Mouse (Mus musculus) ES-Bruce4 (cell line): ENCODE results near the gene Sfta2.

Experiments used
- CTCF ChIP-seq: IDR thresholded peaks from one replicate; pipeline ENCODE4 v1.8.1; 2011; ENCODE audit warnings: low read depth, low read length
- EP300 ChIP-seq: IDR thresholded peaks from 2 replicates; pipeline ENCODE4 v1.6.1; 2011; ENCODE audit warnings: low read depth, low read length; ENCODE audit not compliant: insufficient read depth
- POLR2A ChIP-seq: IDR thresholded peaks from one replicate; pipeline ENCODE4 v1.8.1; 2011; ENCODE audit warnings: low read length; ENCODE audit not compliant: insufficient read depth

DNA sequence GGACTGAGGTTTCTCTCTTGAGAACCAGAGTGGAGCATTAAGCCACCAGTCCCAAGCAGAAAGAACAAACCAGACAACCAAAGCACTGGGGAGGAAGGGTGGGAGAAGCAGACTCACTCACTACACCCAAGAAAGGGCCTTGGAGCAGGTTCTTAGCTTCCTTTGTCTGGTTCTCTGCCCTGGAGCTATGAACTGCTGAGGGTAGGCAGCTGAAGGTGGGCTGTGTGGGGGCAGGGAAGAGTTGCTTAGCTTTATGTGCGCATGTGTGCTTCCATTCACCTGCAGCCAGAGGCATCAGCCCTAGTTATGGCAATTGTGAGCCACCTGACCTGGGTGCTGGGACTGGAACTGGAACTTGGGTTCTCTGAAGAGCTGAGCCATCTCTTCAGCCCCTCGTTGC is 51.7 kb downstream of the Sfta2 start:
- TF ChIP-seq POLR2A: no peak
- peak; percentile 67; the same call in 1 of the 2 replicates for TF ChIP-seq EP300
- no peak for TF ChIP-seq CTCF
